Mouse (Mus musculus) heart, adult 2 months (tissue): ENCODE measurements around the gene Ankrd34a.

Experiments used
- CTCF ChIP-seq: fragments of 200-600 bp; IDR thresholded peaks from 2 replicates; pipeline ENCODE4 v1.8.1; 2022; ENCODE audit warnings: antibody characterized with exemption, mild to moderate bottlenecking, moderate library complexity
- EP300 ChIP-seq: fragments of 200-500 bp; IDR thresholded peaks from 2 replicates; pipeline ENCODE4 v1.6.1; 2011; ENCODE audit warnings: low read depth, low read length, control low read depth; ENCODE audit not compliant: insufficient read depth
- POLR2A ChIP-seq: fragments of 200-500 bp; IDR thresholded peaks from 2 replicates; pipeline ENCODE4 v1.6.1; 2011; ENCODE audit warnings: mild to moderate bottlenecking, low read depth, low read length, control low read depth; ENCODE audit not compliant: insufficient read depth

- TF ChIP-seq POLR2A (no peak), CTCF (no peak), EP300 (no peak)
These were observed 37.6 kb downstream of the Ankrd34a start for GRCm38 (mm10) chr3:96634015-96634414.
